Mouse (Mus musculus): Measurements from ENCODE around the gene Ribc1. TPM values are rescaled to one million over a fixed set of nuclear protein-coding genes. Genes with fewer than 3 reads are reported as not detected.

The Ribc1 gene
- polyA plus RNA-seq, 1 experiment from 2014 or later: 4.8 TPM

DNA sequence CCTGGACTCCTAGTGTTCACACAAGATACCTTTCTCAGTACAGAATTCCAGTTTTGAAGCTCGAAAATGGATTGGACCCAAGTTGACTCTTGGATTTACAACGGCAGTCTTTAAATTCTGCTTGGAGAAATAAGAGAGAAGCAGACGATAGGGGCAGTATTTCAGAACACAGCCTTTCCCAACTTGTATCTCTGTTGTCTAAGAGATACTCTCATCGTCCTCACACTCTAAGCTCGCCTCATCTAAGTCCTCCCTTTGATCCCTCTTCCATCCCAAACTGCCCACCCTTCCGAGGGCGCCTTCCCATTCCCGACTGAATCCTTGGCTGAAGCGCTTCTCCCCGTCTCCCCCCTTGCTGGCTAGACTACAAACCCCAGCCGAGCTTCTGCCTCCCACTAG is 344 bp downstream of the Ribc1 start:
- no peak; the same call in 1 of the 2 replicates for ATAC-seq (ENCODE audit: insufficient read depth, low FRiP score, low TSS enrichment)
- no peak for DNase-seq (ENCODE audit: low spot score)
- Histone ChIP-seq H3K36me3 (ENCODE audit: control insufficient read depth, insufficient read depth, low read length) (peaks cover 2% of the 10 kb centered on the region; the same call in 1 of the 2 replicates), H3K9me3 (ENCODE audit: control insufficient read depth, low read length) (no peaks in the 10 kb centered on the region), H3K27me3 (ENCODE audit: control insufficient read depth, insufficient read depth, low read length) (peaks cover 10% of the 10 kb centered on the region; the same call in 1 of the 2 replicates), H3K4me3 (ENCODE audit: low read depth, low read length) (peak overlapping the region; percentile 54), H3K4me2 (ENCODE audit: low read depth) (peak overlapping the region; percentile 44), H3K9ac (ENCODE audit: low read length) (peak overlapping the region; percentile 32), H3K4me1 (ENCODE audit: control insufficient read depth, insufficient read depth, low read length) (0 out of 2 replicates have a peak, but pooled peaks cover 2% of the 10 kb centered on the region), H3K27ac (ENCODE audit: low read depth, low read length) (no peak overlapping the region)
- 22% methylated on average over 11 of the region's 11 CpGs for WGBS

DNA sequence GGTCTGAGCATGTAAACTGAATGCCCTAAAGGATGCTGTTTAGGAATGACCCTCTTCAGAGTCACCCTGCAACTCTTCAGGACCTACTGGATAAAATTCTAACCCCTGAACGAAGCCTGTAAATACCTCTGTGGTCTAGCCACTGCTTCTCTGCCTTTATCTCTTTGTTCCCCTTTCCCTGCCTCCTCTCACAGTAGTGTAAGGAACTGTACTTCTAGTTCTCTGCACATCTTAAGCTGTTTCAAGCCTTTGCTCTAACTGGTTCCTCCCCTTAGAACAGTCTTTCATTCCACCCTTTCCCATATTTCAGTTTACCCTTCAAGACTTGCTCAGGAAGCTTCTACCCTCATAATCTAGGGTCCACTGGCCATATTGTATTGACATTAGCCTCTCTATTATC is 8.2 kb downstream of the Ribc1 start:
- Histone ChIP-seq H3K36me3 (ENCODE audit: control insufficient read depth, insufficient read depth, low read length) (no peaks in the 10 kb centered on the region), H3K4me2 (ENCODE audit: low read depth) (no peak overlapping the region), H3K27me3 (ENCODE audit: control insufficient read depth, insufficient read depth, low read length) (peaks cover 6% of the 10 kb centered on the region; the same call in 1 of the 2 replicates), H3K4me3 (ENCODE audit: low read depth, low read length) (no peak overlapping the region), H3K27ac (ENCODE audit: low read depth, low read length) (no peak overlapping the region), H3K9me3 (ENCODE audit: control insufficient read depth, low read length) (no peaks in the 10 kb centered on the region), H3K4me1 (ENCODE audit: control insufficient read depth, insufficient read depth, low read length) (no peaks in the 10 kb centered on the region), H3K9ac (ENCODE audit: low read length) (no peak overlapping the region)
- WGBS: 70% methylated on average over 1 of the region's 1 CpGs
- no peak for DNase-seq (ENCODE audit: low spot score)
- no peak for ATAC-seq (ENCODE audit: insufficient read depth, low FRiP score, low TSS enrichment)

DNA sequence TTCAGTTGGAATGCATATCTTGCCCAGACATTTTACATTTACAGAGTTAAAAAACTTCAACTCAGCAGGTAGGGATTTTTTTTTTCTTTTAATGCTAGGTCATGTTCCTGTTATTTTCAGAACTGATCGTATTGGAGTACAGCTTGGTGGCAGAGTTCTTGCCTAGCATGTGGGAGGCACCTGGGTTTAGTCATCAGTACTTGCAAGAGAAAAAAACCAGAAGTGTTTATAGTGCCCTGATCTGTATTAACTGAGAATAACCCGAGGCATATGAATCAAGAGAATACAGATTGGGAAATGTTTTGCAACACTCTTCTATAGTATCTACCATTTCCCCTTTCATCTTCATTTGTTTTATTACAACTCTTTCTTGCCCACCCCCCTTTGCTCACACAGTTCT is 13.2 kb downstream of the Ribc1 start:
- Histone ChIP-seq H3K9ac (ENCODE audit: low read length) (no peak overlapping the region), H3K4me1 (ENCODE audit: control insufficient read depth, insufficient read depth, low read length) (no peaks in the 10 kb centered on the region), H3K27ac (ENCODE audit: low read depth, low read length) (no peak overlapping the region), H3K4me3 (ENCODE audit: low read depth, low read length) (no peak overlapping the region), H3K9me3 (ENCODE audit: control insufficient read depth, low read length) (no peaks in the 10 kb centered on the region), H3K27me3 (ENCODE audit: control insufficient read depth, insufficient read depth, low read length) (peaks cover 6% of the 10 kb centered on the region; the same call in 1 of the 2 replicates), H3K4me2 (ENCODE audit: low read depth) (no peak overlapping the region; the same call in 1 of the 2 replicates), H3K36me3 (ENCODE audit: control insufficient read depth, insufficient read depth, low read length) (no peaks in the 10 kb centered on the region)
- WGBS: 71% methylated on average over 2 of the region's 2 CpGs
- no peak for DNase-seq (ENCODE audit: low spot score)
- ATAC-seq (ENCODE audit: insufficient read depth, low FRiP score, low TSS enrichment): no peak

DNA sequence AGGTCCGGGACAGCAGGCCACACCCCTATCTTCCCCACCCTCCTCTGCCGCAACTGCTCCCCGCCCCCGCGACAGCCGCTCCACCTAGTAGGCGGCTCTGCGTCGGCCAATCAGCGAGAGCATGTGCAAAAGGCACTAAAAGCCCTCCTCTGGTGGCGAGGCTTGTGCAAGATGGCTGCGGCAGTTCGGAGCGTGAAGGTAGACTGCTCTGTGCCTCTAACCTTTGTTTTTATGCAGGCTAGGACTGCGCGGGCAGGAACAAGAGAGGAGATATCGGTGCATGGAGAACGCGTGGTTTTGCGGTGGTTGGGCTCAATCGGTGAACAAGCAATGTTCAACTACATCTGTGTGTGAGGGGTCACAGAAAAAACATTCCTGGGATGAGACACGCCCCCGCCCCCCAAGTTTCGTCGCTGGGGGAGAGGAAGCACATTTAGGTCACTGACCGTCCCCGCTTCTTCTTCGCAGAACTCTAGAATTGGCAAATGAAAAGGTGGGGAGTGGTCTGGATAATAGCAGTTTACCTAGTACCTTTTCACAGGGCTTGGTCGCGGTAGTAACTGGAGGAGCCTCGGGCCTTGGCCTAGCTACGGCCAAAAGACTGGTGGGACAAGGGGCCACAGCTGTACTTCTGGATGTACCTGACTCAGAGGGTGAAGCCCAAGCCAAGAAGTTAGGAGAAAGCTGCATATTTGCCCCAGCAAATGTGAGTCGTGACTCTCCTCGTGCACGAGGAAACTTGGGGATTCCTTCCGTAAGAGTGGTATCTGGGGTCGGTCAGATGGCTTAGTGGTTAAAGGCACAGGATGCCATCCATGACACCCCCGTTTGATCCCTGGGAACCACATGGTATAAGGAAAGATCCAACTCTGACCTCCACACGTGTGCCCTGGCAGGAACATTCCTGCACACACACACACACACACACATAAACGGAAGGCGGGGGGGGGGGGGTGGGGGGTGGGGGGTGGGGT is 14.1 kb downstream of the Ribc1 start, which contains the start of gene Hsd17b10:
Gene Hsd17b10 (plus strand): TSS at position 109 of the 974 bp plus-strand sequence.
- peaks cover 7% of the 10 kb centered on the region; the same call in 1 of the 2 replicates for H3K27me3 ChIP-seq (ENCODE audit: control insufficient read depth, insufficient read depth, low read length)
- no peaks in the 10 kb centered on the region for H3K9me3 ChIP-seq (ENCODE audit: control insufficient read depth, low read length)
- no peaks in the 10 kb centered on the region for H3K36me3 ChIP-seq (ENCODE audit: control insufficient read depth, insufficient read depth, low read length)
- 20% methylated on average over 40 of the region's 41 CpGs for WGBS
- peak within 1 kb of the TSS; percentile 58 for H3K4me2 ChIP-seq (ENCODE audit: low read depth)
- H3K27ac ChIP-seq (ENCODE audit: low read depth, low read length): no peak within 1 kb of the TSS
- H3K4me3 ChIP-seq (ENCODE audit: low read depth, low read length): peak within 1 kb of the TSS; percentile 44
- ATAC-seq (ENCODE audit: insufficient read depth, low FRiP score, low TSS enrichment) (peak; percentile 97), DNase-seq (ENCODE audit: low spot score) (peak; percentile 81)
- H3K9ac ChIP-seq (ENCODE audit: low read length): peak within 1 kb of the TSS; percentile 54
- H3K4me1 ChIP-seq (ENCODE audit: control insufficient read depth, insufficient read depth, low read length): no peaks in the 10 kb centered on the region

DNA sequence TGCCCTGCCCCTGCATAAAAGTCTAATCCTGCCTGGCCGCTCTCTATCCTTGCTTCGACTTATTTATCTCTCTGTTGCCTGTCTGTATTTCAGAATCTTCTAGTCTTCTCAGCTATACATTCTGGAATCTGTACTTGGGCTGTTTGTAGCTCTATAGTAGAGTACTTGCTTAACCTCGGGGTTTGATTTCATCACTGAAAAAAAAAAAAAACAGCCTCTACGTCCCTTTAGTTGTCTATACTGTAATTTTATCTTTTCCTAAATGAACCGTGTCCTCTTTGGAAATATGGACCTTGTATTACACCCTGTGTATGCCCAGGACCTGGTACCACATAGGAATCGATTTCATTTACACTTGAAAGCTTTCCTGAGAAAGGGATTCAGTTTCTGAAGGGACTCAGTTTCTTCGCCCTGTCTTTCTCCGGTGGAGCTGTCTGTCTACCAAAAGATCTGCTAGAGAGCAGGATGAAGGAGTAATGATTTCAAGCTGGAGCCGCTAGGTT is 14.9 kb downstream of the Ribc1 start:
- no peak overlapping the region for H3K9ac ChIP-seq (ENCODE audit: low read length)

DNA sequence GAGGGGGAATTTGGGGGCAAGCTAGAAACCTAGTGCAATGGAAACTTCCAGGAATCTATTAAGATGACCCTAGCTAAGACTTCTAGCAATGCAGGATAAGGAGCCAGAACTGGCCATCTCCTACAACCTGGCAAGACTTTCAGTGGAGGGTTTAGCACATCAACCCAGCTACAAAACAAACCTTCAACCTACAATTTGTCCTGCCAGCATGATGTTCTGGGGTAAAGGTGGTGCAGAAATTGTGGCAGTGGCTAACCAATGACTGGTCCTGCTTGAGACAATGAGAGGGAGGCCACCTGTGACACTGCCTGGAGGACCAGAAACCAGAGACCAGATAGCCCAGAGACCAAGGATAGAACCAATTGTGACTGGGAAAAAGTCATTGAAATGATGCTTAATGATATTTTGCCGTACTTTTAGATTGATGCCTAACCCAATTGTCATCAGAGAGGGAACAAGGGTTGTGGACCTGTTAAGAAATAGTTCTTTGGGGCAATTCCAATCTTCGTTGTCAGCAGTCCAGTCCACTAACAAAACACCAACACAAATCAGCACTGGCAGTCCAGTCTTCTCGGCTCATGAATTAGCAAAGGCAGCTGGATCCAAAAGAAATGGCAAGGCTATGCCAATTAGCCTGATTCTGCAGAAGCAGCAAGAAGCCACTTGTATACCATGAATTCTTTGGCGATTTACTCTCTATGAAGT is 16.9 kb downstream of the Ribc1 start:
- no peak overlapping the region for H3K27ac ChIP-seq (ENCODE audit: low read depth, low read length)

More for the DNA sequence above, 14.9 kb downstream of the Ribc1 start:
- DNase-seq (ENCODE audit: low spot score): no peak
- Histone ChIP-seq H3K9me3 (ENCODE audit: control insufficient read depth, low read length) (no peaks in the 10 kb centered on the region), H3K36me3 (ENCODE audit: control insufficient read depth, insufficient read depth, low read length) (no peaks in the 10 kb centered on the region), H3K4me1 (ENCODE audit: control insufficient read depth, insufficient read depth, low read length) (no peaks in the 10 kb centered on the region), H3K27ac (ENCODE audit: low read depth, low read length) (no peak overlapping the region), H3K27me3 (ENCODE audit: control insufficient read depth, insufficient read depth, low read length) (peaks cover 8% of the 10 kb centered on the region; the same call in 1 of the 2 replicates), H3K4me3 (ENCODE audit: low read depth, low read length) (peak overlapping the region; percentile 44; the same call in 1 of the 2 replicates), H3K4me2 (ENCODE audit: low read depth) (peak overlapping the region; percentile 58)
- WGBS: 47% methylated on average over 9 of the region's 9 CpGs
- ATAC-seq (ENCODE audit: insufficient read depth, low FRiP score, low TSS enrichment): 0 out of 2 replicates have a peak, but pooled peaks have one; percentile 5

More for the DNA sequence above, 16.9 kb downstream of the Ribc1 start:
- DNase-seq (ENCODE audit: low spot score) (no peak), ATAC-seq (ENCODE audit: insufficient read depth, low FRiP score, low TSS enrichment) (no peak)
- H3K36me3 ChIP-seq (ENCODE audit: control insufficient read depth, insufficient read depth, low read length): no peaks in the 10 kb centered on the region
- H3K27me3 ChIP-seq (ENCODE audit: control insufficient read depth, insufficient read depth, low read length): peaks cover 4% of the 10 kb centered on the region; the same call in 1 of the 2 replicates
- H3K9ac ChIP-seq (ENCODE audit: low read length): no peak overlapping the region
- H3K4me1 ChIP-seq (ENCODE audit: control insufficient read depth, insufficient read depth, low read length): no peaks in the 10 kb centered on the region
- no peak overlapping the region for H3K4me2 ChIP-seq (ENCODE audit: low read depth)
- H3K9me3 ChIP-seq (ENCODE audit: control insufficient read depth, low read length): no peaks in the 10 kb centered on the region
- H3K4me3 ChIP-seq (ENCODE audit: low read depth, low read length): no peak overlapping the region
- 57% methylated on average over 4 of the region's 4 CpGs for WGBS

Other genes with a start within 250 kb of the Ribc1 start
- 64.1 and 66.4 TPM in 2 replicates for gene Huwe1, start 215.5 kb downstream of the Ribc1 start, polyA plus RNA-seq (2014; fragmentation: Nextera tagmentation; extraction: Ambion mirVana)
- 169 and 184 TPM in 2 replicates for gene Hsd17b10, start 14.4 kb downstream of the Ribc1 start, polyA plus RNA-seq (2014; fragmentation: Nextera tagmentation; extraction: Ambion mirVana)
- 117 and 125 TPM in 2 replicates for gene Smc1a, start 133 bp upstream of the Ribc1 start, polyA plus RNA-seq (2014; fragmentation: Nextera tagmentation; extraction: Ambion mirVana)
- 0.94 and 1.8 TPM in 2 replicates for gene Iqsec2, start 128.0 kb upstream of the Ribc1 start, polyA plus RNA-seq (2014; fragmentation: Nextera tagmentation; extraction: Ambion mirVana)
- gene Kdm5c, start 216.7 kb upstream of the Ribc1 start, polyA plus RNA-seq (2014; fragmentation: Nextera tagmentation; extraction: Ambion mirVana): 39.3 and 42.4 TPM in 2 replicates